Mouse (Mus musculus) inflammation-experienced regulatory T-cells (primary cell): ENCODE data around the gene Sspo. TPM values are rescaled to one million over a fixed set of nuclear protein-coding genes. Genes with fewer than 3 reads are reported as not detected.

Source experiments
- polyA plus RNA-seq, 2 experiments: library from polyadenylated mRNA; unstranded; fragments of 100-300 nt; shearing (Covaris generic); gene quantifications; one replicate each; pipeline ENCODE4 v1.2.1; 2017

Gene Sspo
- polyA plus RNA-seq: 1 to 10 TPM in 1 of 2 experiments, under 1 TPM in 1; 0.74 to 1.2 TPM

DNA sequence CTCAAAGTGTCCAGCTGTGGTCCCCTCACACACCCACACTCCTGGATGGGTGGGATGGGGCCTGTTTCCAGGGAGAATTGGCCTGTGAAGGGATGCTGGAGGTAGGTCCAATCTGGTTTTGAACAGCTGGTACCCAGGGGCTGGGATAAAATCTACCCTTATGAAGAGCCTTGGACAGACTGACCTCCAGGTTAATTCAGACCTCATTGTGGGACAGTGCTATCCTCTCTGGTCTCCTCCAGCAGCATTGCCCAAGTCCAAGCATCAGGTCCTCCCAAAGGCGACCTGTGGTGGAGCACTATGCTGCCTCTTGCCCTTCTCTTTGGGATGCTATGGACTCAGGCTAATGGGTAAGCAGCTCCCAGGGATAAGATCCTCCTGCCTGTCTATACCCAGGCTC, at the start of gene Sspo:
TSS of gene Sspo (plus strand) at position 301 of the 400 bp plus-strand sequence.

DNA sequence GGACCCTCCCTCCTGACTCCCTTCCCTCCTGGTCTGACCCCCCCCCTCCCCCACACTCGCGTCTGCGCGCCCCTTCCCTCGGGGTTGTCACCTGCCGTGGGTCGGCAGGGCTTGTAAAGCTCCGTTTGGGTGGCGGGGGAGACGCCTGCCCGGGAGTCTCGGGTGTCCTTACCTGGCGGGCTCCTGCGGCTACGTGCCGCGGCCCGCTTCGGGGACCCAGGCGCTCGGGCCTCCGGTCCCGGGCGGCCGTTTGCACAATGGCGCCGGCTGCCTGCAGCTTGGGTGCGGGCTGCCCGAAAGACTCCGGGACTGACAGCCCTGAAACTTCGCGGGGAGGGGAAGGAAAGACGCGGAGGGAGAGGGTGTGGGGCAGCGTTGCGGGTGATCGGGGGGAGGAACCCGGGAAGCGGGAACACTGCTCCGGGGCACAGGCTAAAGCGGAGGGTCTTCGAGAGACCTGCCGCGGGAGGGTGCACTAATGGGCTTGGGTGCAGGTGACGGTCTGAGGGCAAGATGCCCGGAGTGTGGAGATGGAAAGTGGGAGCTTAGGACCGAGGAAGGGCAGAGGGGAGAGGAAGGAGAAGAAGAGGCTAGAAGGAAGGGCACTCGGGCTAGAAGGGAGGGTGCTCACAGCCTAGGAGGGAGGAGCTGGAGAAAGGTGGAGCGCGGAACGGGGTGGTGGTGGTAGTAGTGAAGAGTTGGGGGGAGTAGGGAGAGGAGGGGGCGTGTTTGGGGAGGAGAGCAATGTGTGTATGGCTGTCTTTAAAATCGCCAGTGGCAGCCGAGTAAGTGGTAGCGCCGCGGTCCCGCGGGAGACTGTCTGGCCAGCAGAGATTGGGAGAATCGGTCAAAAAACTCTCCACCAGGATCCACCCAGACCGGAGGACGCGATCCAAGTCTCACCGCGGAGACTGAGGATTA, 2.6 kb upstream of the Sspo start, which contains the start of gene Zfp467:
TSS of gene Zfp467 (minus strand) at position 645 of the 921 bp plus-strand sequence.

GRCm38 (mm10) chr6:48537105-48537954, 89.3 kb downstream of the Sspo start, which contains the start of gene Atp6v0e2:
TSS of gene Atp6v0e2 (plus strand) at chr6:48537615.

Other genes starting within 250 kb of the Sspo start
- 10 to 100 TPM; 25.2 to 28.0 TPM for gene Krba1, start 52.6 kb upstream of the Sspo start, polyA plus RNA-seq
- gene Zfp467, start 2.4 kb upstream of the Sspo start, polyA plus RNA-seq: 10 to 100 TPM; 22.3 to 29.7 TPM
- gene Atp6v0e2, start 89.4 kb downstream of the Sspo start, polyA plus RNA-seq: 1 to 10 TPM in 1 of 2 experiments, not detected in 1; 4.7 TPM
- 10 to 100 TPM; 11.3 to 50.4 TPM for gene Lrrc61, start 106.6 kb downstream of the Sspo start, polyA plus RNA-seq
- under 1 TPM in 1 of 2 experiments, not detected in 1; 0.23 TPM for gene Rarres2, start 124.6 kb downstream of the Sspo start, polyA plus RNA-seq
- not detected for gene Gm45021, start 141.4 kb downstream of the Sspo start, polyA plus RNA-seq
- gene Repin1, start 145.7 kb downstream of the Sspo start, polyA plus RNA-seq: 1 to 10 TPM; 5.7 to 5.9 TPM
- not detected for gene Gm44965, start 145.7 kb downstream of the Sspo start, polyA plus RNA-seq
- gene Zfp775, start 153.8 kb downstream of the Sspo start, polyA plus RNA-seq: 1 to 10 TPM; 7.8 to 9.4 TPM
- 1 to 10 TPM; 3.7 to 4.2 TPM for gene AI854703, start 178.5 kb downstream of the Sspo start, polyA plus RNA-seq
- 100 to 1,000 TPM; 148 TPM for gene Gimap8, start 199.0 kb downstream of the Sspo start, polyA plus RNA-seq
- 100 to 1,000 TPM; 259 to 273 TPM for gene Gimap9, start 227.9 kb downstream of the Sspo start, polyA plus RNA-seq
- 1,000 to 10,000 TPM; 1,107 to 1,335 TPM for gene Gimap4, start 236.3 kb downstream of the Sspo start, polyA plus RNA-seq